Mouse (Mus musculus) heart, adult 8-10 months (tissue): ENCODE results near the gene Gzmm. TPM values are rescaled to one million over a fixed set of nuclear protein-coding genes. Genes with fewer than 3 reads are reported as not detected.
"Not testable (repeated sequence)": the region's sequence is repeated elsewhere in the genome, so short reads cannot be mapped to it uniquely, and the experiment has no call there.

Source experiments
- DNase-seq: peaks from one replicate; pipeline ENCODE4 v3.0.0; 2022; ENCODE audit warnings: low spot score
- total RNA-seq, 4 experiments: library from RNA; stranded (reverse); gene quantifications; 2 replicates each; pipeline ENCODE4 v1.2.4; 2022

The Gzmm gene
- total RNA-seq, 4 experiments from 2014 or later = 7.6 to 9.0 (median 8.3) TPM

DNA sequence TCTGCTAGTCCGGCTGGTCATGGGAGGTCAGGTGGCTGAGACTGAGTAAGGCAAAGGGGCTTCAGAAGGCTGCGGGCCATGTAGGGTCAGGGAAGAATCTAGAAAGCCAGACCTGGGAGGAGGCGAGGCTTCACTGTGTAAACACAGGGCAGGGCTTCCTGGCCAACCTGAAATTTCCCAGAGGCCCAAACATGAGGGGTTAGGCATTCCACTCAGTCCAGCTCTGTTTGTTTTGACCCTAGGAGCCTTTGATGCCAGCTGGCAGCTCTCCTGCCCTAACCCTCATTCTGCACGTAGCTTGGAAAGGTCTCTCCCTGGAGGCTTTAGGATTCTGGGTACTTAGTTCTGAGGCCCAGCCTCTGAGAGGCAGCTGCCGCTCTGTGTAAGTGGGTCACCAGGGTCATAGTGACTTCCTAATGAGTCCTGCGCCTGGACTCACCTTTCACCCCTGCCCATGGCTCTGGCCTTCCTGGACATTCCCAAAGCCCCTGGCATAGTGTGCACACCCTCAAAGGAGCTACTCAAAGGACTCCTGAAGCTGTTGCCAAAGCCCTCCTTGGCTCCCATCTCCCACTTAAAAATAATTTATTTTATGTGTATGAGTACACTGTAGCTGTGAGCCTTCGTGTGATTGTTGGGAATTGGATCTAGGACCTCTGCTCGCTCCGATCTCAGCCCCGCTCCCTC lies 12.8 kb downstream of the Gzmm start:
- peak; percentile 77 for DNase-seq

DNA sequence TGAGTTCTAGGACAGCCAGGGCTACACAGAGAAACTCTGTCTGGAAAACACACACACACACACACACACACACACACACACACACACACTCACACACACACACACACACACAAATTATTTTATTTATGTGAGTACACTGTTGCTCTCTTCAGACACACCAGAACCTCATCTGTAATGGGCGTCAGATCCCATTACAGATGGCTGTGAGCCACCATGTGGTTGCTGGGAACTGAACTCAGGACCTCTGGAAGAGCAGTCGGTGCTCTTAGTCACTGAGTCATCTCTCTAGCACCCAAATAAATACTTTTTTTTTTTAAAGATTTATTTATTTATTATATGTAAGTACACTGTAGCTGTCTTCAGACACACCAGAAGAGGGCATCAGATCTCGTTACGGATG lies 14.2 kb downstream of the Gzmm start:
- DNase-seq = not testable (repeated sequence)

DNA sequence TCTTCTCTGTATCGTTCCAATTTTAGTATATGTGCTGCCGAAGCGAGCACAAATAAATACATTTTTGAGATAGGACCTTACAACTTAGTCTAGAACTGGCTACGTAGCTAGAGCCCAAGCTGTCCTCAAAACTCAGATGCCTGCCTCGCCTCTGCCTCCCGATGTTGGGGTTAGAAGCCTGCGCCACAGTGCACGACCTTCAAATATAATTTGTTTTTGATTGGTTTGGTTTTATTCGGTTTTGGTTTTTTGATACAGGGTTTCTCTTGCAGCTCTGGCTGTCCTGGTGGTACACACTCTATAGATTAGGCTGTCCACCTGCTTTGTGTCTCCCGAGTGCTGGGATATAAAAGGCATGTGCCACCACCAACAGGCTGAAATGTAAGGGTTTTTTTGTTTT lies 14.7 kb downstream of the Gzmm start:
- no peak for DNase-seq

DNA sequence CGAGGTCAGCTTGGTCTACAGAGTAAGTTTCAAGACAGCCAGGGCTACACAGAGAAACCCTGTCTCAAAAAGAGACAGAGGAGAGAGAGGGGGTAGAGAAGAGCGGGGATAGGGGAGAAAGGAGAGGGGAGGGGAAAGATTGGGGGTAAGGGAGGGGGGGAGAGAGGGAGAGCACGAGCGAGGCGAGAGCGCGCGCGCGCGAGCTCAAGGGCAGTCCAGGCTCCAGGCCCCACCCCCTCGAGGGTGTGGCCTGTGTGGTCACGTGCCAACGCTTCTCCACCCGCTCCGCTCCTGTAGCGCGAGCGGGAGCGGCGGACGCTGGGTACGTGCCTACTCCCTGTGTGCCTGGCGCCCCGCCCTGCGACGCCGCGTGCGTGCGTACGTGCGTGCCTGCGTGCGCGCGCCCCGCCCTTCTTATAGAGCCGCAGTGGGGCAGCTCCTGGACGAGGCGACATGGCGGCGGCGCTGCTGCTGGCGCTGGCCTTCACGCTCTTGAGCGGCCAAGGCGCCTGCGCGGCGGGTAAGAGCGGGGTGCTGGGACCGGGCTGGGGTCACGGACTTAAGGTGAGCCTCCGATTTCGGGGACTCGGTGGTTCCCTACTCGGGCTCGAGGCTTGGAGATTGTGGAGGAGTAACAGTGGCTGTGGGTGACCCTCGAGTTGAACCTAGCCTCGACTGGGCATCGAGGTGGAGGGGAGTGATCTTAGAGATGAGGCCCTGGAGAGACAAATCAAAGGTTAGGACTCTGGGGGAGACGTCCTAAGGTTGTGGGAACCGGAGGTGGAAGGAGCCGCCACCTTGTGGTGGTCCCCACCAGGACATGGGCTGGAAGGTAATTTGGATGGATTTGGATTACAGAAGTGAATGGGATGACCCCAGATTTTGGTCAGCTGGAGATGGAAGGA lies 15.5 kb downstream of the Gzmm start, which contains the start of gene Bsg:
TSS of gene Bsg (plus strand) at position 427 of the 905 bp plus-strand sequence.
- DNase-seq = peak; percentile 97

DNA sequence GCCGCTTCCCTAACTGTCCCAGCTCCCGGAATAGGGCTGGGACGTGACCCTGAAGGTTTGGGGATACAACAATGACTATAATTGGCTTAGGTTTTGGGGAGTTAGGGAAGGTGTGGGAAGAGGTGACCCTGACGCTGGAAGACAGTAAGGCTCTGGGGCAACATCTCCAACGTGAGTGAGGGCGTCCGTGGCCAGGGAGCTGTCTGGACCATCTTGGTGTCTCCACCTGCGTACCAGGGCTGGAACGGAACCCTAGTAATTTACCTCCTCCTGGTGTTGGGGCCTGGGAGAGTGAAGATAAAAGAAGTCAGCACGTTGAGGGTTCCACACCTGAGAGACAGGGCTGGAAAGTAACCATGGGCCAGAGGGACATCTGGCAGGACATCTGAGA lies 16.1 kb downstream of the Gzmm start:
- no peak for DNase-seq

DNA sequence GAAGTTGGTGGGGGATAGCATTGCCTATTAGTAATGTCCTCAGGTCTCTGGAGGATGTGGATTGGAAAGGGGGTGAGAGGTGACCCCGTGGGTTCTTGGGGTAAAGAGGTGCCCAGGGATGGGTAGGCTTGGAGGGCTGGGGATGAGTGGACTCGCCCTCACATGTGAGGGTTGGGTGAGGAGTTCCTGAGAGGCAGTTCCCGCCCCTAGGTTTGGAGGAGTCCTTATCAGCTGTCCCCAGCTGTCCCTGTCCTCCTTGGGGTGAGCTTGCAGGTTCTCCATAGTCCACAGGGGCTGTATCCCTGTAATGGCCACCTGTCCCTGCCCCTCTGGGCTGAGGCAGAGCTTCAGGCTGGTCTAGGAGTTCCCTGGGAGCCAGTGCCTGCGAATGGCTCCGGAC lies 17.1 kb downstream of the Gzmm start:
- DNase-seq = no peak

DNA sequence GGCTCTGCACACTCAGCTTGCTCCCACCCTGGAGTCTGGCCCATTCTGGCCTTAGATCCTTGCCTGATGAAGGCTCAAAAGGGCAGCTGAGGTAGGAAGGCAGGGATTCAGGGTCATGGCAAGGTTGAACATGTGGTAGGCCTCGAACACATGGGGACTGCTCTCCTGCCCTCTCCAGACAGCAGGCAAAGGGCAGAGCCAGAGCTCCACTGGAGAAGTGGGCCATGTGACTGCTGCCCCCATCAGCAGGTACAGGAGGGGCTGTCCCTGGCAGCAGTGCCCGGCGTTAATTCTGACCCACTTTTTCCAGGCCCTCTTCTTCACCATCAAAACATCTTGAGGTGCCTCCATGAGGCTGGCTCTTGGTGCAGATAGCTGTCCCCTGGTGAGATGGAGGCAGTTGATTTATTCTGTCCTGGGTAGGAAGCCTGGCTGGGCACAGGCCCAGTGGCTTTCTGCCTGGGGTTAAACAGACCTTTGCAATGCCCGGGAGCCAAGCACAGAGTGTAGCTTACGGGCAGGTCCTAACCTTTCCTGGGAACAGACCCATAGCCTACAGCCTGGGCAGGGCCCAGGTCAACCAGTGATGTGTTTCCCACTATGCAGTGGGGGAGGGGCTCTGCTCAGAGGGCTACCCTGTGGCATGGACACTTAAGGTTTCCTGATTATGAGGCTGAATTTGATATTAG lies 17.7 kb downstream of the Gzmm start:
- no peak for DNase-seq

DNA sequence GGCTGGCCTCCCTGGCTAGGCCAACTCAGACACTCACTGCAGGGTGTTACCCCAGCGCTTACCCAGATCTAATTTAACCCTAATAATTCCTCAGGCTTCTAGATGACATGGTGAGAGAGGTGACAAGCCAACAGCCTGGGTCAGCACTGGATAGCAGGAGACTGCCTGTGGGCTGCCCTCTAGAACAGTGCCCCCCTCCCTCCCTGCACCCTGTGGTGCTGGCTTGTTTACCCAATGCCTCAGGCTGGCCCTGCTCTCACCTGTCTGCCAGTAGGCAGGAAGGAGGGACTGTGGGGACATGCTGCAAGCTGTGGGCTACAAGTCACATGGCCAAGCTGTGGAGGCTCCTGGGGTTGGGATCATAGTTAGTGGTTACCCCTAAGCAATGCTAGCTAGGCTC lies 18.3 kb downstream of the Gzmm start:
- no peak for DNase-seq

DNA sequence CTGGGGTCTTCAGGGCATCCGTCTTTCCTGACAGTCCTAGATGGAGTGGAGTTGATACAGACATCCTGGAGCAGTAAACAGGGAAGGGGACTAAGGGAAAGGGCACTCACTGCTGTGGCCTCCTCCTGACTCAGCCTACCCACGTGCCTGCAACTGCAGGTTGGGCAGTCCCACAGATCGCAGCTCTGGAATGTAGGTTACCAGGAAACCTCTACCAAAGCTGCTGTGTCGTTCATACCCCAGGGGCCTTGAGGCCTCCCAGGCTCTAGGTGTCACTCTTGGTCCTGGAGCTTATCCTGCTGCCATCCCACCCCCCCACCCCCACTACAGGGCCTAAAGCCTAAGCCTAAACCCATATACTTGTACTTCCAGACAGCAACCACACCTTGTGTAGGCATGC lies 18.9 kb downstream of the Gzmm start:
- DNase-seq = no peak

DNA sequence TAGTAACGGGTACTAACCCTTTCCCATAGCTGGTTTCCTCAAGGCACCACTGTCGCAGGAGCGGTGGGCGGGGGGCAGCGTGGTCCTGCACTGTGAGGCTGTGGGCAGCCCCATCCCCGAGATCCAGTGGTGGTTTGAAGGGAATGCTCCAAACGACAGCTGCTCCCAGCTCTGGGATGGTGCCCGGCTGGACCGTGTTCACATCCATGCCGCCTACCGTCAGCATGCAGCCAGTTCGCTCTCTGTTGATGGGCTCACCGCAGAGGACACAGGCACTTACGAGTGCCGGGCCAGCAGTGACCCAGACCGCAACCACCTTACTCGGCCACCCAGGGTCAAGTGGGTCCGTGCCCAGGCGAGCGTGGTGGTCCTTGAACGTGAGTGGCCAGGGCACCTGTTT lies 19.8 kb downstream of the Gzmm start:
- no peak for DNase-seq

DNA sequence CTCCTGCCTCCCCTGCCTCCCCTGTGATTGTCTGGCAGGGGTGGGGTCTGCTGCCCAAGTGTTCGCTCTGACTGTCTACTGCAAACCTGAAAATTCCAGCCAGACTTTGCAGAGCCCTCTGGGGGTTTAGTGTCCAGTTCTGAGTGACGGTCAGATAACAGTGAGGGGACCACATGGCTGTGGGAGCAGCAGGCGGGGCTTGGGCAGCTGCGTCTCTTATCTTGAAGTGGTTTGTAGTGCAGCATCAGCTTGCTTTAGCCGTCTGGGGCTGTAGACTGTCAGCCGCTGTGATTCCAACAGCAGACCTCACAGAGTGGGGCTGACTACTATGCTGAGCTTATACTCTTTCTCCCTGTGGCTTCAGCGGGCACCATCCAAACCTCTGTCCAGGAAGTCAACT lies 20.5 kb downstream of the Gzmm start:
- no peak for DNase-seq

DNA sequence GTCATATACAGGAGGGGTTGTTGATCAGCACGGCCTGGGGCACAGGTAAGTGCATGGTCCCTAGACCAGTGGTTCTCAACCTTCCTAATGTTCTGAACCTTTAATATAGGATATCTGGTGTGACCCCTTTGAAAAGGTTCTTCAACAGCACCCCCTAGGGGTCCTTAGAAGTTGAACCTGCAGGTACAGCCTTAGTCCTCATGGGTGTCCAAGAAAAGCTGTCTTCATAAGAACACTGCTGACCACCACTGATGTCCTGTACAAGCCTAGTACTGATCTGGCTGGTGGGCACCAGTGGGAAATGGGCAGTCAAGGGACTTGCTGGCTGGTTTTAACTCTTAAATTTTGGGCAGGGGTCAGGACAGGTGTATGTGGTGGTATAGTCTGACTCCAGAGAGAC lies 23.2 kb downstream of the Gzmm start:
- DNase-seq = no peak

DNA sequence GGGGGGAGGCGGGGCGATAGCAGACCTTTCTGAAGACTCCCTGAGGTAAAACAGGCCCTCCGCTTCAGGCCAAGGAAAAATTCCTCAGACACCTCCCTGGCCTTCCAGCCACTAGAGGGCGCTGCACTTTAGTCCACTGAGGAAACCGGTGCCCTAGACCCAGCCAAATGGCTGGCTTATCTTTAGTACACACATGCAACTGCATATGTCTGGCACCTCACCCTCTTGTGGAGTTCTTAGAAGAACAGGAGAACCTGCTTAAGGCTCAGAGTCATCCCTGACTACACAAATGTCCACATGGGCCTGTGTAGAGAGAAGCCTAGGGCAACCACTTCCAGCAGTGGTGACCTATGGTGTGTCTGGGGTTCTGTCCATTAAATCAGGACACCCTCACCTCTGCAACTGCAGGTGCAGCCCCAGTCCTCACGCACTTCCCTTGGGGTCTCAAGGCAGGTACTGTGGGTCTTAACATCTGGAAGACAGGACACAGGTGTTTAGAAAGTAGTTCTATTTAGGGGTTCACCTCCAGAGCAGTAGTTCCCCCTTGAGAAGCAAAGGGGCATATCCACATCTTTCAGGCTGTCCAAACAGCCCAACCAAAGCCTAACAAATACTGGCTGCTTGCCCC lies 23.8 kb downstream of the Gzmm start:
- peak; percentile 72 for DNase-seq

DNA sequence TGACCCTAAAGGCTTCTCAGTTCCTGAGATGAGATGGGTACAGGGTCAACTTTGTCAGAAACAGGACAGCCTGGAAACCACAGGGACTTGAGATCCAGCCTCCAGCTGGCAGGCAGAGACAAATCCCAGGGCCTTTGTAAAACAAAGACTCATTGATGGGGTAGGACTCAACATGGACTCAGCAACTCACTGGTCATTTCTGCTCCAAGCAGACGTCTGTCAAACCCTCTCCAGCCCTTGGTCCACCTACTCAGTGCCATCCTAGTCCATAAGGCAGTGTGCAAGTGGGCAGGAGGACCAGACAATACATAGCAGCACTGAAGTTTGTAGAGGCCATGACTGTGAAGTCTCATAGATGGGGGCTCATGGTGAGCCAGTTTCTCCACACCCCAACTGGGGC lies 24.3 kb downstream of the Gzmm start:
- no peak for DNase-seq

DNA sequence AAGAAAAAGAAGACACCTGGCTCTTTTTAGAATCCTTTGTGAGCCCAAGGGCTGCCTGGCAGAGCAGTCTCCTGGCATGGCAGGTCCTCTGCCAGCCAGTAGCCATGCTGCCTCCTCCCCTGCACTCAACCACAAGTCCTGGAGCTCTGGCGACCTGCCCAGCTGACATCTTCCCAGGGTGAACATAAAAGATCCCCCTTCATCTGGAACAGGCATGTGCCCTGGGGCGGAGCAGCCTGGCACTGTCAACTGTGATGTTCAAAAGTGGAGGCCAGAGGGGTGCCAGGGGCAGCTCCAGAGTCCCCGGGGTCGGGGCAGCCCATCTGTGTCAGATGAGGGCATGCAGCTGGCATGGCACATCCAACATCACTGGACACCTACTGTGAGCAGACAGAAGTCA lies 26.2 kb downstream of the Gzmm start:
- DNase-seq = no peak

DNA sequence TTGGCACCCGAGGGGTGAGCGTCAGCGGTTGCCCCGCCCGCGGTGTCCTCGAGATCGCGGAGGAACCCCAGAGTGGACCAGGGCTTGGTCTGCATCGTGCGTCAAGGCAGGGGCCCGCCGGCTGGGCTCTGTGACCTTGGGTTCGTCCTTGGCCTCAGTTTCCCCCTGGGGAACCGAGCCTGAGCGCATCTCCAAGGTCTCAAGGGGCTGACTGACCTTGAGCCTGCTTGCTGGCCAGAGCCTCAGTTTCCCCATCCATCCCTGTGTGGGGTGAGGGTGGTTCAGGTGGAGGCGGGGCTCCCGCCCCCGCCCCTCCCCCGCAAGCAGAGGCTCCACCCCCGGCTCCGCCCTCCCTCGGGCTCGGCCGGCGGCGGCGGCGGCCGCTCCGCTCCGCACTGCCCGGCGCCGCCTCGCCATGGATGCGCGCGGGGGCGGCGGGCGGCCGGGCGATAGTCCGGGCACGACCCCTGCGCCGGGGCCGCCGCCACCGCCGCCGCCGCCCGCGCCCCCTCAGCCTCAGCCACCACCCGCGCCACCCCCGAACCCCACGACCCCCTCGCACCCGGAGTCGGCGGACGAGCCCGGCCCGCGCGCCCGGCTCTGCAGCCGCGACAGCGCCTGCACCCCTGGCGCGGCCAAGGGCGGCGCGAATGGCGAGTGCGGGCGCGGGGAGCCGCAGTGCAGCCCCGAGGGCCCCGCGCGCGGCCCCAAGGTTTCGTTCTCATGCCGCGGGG lies 27.6 kb downstream of the Gzmm start, which contains the start of gene Hcn2:
TSS of gene Hcn2 (plus strand) at position 381 of the 734 bp plus-strand sequence.
- DNase-seq = no peak

DNA sequence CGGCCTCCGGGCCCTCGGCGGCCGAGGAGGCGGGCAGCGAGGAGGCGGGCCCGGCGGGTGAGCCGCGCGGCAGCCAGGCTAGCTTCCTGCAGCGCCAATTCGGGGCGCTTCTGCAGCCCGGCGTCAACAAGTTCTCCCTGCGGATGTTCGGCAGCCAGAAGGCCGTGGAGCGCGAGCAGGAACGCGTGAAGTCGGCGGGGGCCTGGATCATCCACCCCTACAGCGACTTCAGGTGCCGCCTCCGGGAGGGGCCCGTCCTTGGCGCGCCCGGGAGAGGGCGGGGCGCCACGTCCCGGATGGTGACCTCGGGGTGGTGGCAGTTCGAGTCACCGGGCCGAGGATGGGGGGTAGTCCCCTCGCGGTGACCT lies 28.2 kb downstream of the Gzmm start:
- DNase-seq = no peak

DNA sequence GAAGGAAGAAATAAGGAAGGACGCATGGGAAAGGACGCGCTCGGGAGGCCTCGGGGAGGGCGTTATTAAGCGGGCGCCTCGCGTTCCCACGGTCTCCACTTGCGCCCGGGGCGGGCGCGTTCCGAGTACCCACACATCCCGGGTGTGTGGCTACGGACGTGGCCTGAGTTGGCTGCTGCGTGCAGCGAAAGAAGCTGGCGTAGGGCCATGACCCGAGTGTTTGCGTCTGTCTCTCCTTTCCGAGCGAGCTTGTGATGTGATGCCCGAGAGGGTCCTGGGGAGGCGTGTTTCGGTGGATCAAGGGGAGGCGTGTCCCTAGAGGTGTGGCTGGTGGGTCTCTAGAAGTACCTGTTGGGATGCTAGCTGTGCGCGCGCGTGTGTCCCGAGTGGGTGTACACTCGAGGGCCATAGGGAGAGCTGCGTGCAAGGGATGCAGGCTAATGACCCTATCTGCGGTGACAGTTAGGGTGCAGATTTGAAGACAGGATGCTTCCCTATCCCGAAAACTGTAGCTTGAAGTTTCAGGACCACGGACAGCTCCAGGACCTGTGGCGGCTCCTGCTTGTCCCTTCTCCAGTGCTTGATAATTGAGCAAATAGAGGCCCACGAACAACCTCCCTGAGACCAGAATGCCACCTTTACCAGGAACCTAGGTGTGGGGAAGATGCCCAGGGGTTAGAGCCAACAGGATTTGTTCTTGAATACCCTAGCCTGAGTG lies 29.0 kb downstream of the Gzmm start:
- peak; percentile 60 for DNase-seq

DNA sequence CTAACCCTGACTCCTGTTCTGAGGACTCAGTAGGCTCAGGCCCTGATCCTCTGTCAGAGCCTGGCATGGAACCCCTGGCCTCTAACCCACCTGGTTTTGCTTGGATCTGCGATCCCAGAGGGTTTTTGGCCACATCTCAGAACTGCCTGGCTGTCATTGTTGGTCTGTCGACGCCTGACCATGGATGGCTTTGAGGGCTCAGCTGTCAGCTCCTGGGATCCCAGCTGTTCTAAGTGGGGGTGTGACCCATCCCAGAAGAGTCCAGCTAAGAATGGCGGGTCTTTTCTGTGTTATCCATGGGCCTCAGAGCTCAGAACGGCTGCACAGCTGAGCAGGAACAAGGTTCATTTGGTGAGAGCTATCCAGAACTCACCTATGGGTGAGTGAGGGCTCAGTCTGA lies 32.3 kb downstream of the Gzmm start:
- no peak for DNase-seq

DNA sequence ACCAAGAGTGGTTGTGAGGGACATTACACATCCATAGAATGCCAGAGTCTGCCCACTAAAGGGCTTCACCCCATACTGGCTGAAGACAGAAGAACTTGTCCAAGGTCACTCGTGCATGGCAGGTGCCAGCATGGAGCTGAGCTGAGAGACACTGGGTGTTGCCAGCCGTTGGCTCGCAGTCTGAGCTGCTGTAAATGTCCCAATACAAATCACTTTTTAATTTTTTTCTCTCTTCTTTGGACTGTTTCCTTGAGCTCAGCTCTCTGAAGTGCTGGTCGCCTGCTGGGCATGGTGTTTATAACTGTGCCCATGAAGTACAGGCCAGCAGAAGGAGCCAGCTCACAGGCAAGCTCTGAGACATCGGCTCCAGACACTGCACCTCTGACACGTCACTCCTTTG lies 34.2 kb downstream of the Gzmm start:
- no peak for DNase-seq

DNA sequence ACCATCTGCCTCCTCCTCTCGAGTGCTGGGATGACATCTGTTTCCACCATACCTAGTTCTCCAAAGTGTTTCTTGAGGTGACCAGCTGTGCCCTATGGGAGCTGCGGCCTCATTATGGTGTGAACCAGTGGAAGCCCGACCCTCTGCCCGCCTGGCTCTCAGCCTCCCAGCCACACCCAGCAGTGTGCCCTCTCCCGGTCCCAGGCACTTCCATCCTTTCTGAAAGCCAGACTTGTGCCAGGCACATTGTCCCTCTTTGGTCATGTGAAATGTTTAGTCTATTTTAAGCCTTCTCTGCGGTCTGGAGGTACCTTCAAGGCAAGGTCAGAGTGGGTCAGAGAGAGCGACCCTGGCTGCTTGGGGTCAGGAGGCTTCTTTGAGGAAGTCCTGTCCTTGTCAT lies 34.9 kb downstream of the Gzmm start:
- no peak for DNase-seq
